23 mouse cellular contexts compared by ENCODE assay signal in genomic region chr5:66586236-66586745, GRCm38 (mm10). TPM values are rescaled to one million over a fixed set of nuclear protein-coding genes. Genes with fewer than 3 reads are reported as not detected.
A peak's percentile ranks its signal among the peaks of the same experiment; 100 is the strongest.
DNase-seq lines count a peak whose midpoint lies in the region; ATAC-seq and TF ChIP-seq lines count a peak whose summit lies in the region.
"Had no signal": no experiment of that assay in that cellular context is flagged by ENCODE, and none has a peak within 500 bp of the region (broad histone marks: within the 10 kb centered on the region; RNA-seq: fewer than 3 reads in every experiment).

No protein-coding gene starts in this region.

- H3K9ac ChIP-seq in heart, adult 2 months (ENCODE audit: low read depth, low read length): no peak overlapping the region
- H3K9ac ChIP-seq in kidney, embryonic 16.5 days (replicated peaks; ENCODE audit: low read length): no peak overlapping the region
- H3K9ac ChIP-seq in embryonic facial prominence, embryonic 15.5 days: no peak overlapping the region
- H3K9ac ChIP-seq: forebrain, embryonic 12.5 days; intestine, embryonic 15.5 days; limb, embryonic 13.5 days; liver, embryonic 12.5 days had no signal

- H3K79me2 ChIP-seq in heart, adult 2 months (replicated peaks; ENCODE audit: control insufficient read depth, insufficient read depth, low read length): peaks cover 14% of the 10 kb centered on the region

- no peak overlapping the region for H3K4me2 ChIP-seq in kidney, embryonic 16.5 days (replicated peaks; ENCODE audit: low read depth, low read length)
- H3K4me2 ChIP-seq in embryonic facial prominence, embryonic 15.5 days (replicated peaks): no peak overlapping the region
- H3K4me2 ChIP-seq: forebrain, embryonic 12.5 days; intestine, embryonic 15.5 days; limb, embryonic 13.5 days; liver, embryonic 12.5 days had no signal

- peaks cover 2% of the 10 kb centered on the region; the same call in 1 of the 2 replicates for H3K9me3 ChIP-seq in kidney, embryonic 16.5 days (ENCODE audit: low read length)
- no peaks in the 10 kb centered on the region for H3K9me3 ChIP-seq in embryonic facial prominence, embryonic 15.5 days (replicated peaks)
- H3K9me3 ChIP-seq: forebrain, embryonic 12.5 days; intestine, embryonic 15.5 days had no signal

- WGBS in heart, adult 2 months: 51% methylated on average over 6 of the region's 6 CpGs
- 51% methylated on average over 6 of the region's 6 CpGs for WGBS in kidney, adult 2 months
- 70% methylated on average over 6 of the region's 6 CpGs for WGBS in kidney, embryonic 16.5 days
- WGBS in embryonic facial prominence, embryonic 15.5 days: 42% methylated on average over 6 of the region's 6 CpGs

- H3K27ac ChIP-seq in heart, adult 2 months: peak overlapping the region; percentile 16; the same call in 1 of the 2 replicates
- no peak overlapping the region for H3K27ac ChIP-seq in kidney, adult 2 months (ENCODE audit: insufficient read depth, low read depth, low read length)
- no peak overlapping the region for H3K27ac ChIP-seq in kidney, embryonic 16.5 days (ENCODE audit: low read length)
- H3K27ac ChIP-seq in embryonic facial prominence, embryonic 15.5 days (replicated peaks): 0 out of 2 replicates have a peak overlapping the region, but pooled peaks have one; percentile 24
- H3K27ac ChIP-seq: forebrain, embryonic 12.5 days; intestine, embryonic 15.5 days; layer of hippocampus, adult 2 months; limb, embryonic 13.5 days; liver, embryonic 12.5 days; stomach, postnatal 0 days had no signal

- TF ChIP-seq CTCF in heart, adult 2 months (IDR thresholded peaks at IDR 0.05): no peak
- no peak for TF ChIP-seq CTCF in kidney, adult 2 months (conservative IDR thresholded peaks at IDR 0.05; ENCODE audit: insufficient read depth, insufficient read length, low read depth, low read length)

- H3K4me3 ChIP-seq in heart, adult 2 months: no peak overlapping the region
- no peak overlapping the region for H3K4me3 ChIP-seq in kidney, adult 2 months (ENCODE audit: insufficient read depth, low read depth, low read length)
- H3K4me3 ChIP-seq in kidney, embryonic 16.5 days (ENCODE audit: low read length): no peak overlapping the region
- H3K4me3 ChIP-seq in embryonic facial prominence, embryonic 15.5 days (replicated peaks): no peak overlapping the region
- H3K4me3 ChIP-seq: forebrain, embryonic 12.5 days; intestine, embryonic 15.5 days; layer of hippocampus, adult 2 months; limb, embryonic 13.5 days; liver, embryonic 12.5 days had no signal

- H3K27me3 ChIP-seq in heart, adult 2 months (ENCODE audit: control insufficient read depth, insufficient read depth, low read length): no peaks in the 10 kb centered on the region
- H3K27me3 ChIP-seq in kidney, adult 2 months (replicated peaks; ENCODE audit: control insufficient read depth, insufficient read depth, low read length): no peaks in the 10 kb centered on the region
- no peaks in the 10 kb centered on the region for H3K27me3 ChIP-seq in kidney, embryonic 16.5 days (ENCODE audit: insufficient read depth, low read length)
- no peaks in the 10 kb centered on the region for H3K27me3 ChIP-seq in embryonic facial prominence, embryonic 15.5 days
- H3K27me3 ChIP-seq: forebrain, embryonic 12.5 days; intestine, embryonic 15.5 days; limb, embryonic 13.5 days; liver, embryonic 12.5 days had no signal

- no peak for TF ChIP-seq EP300 in heart, adult 2 months (IDR thresholded peaks at IDR 0.05; ENCODE audit: insufficient read depth, low read depth, low read length)

- intact Hi-C loops in heart, adult 2 months (cut with DNase I): no loop called here

- TF ChIP-seq POLR2A in heart, adult 2 months (IDR thresholded peaks at IDR 0.05; ENCODE audit: insufficient read depth, low read depth, low read length): no peak
- TF ChIP-seq POLR2A in kidney, adult 2 months (IDR thresholded peaks at IDR 0.05; ENCODE audit: low read depth, low read length): no peak

- no peak for DNase-seq in heart, adult 2 months
- DNase-seq in heart, adult 9 months (ENCODE audit: low spot score in 2 of 2): no peak
- peak; percentile 27 for DNase-seq in kidney, adult 2 months
- peak; percentile 52 for DNase-seq in Muller cell, postnatal 12 days (ENCODE audit: inconsistent ontology term)
- DNase-seq in frontal cortex, adult 2 months (ENCODE audit: extremely low spot score in 1 of 2, low spot score in 1 of 2): no peak
- DNase-seq: adrenal gland, postnatal 36 days; cerebellum, adult 9-10 months; gastrocnemius, postnatal 25 days; heart, adult 18-20 months; heart, postnatal 4 days; kidney, adult 9 months; kidney, postnatal 25 days; lung, adult 18-20 months; lung, postnatal 10 days; right cerebral cortex, postnatal 14 days had no signal

- peaks cover 15% of the 10 kb centered on the region for H3K4me1 ChIP-seq in heart, adult 2 months (ENCODE audit: control insufficient read depth, insufficient read depth, low read length)
- peaks cover 28% of the 10 kb centered on the region for H3K4me1 ChIP-seq in kidney, adult 2 months (ENCODE audit: control insufficient read depth, insufficient read depth, low read length)
- peaks cover 27% of the 10 kb centered on the region for H3K4me1 ChIP-seq in kidney, embryonic 16.5 days (ENCODE audit: insufficient read depth, low read length)
- peaks cover 24% of the 10 kb centered on the region for H3K4me1 ChIP-seq in embryonic facial prominence, embryonic 15.5 days
- H3K4me1 ChIP-seq: forebrain, embryonic 12.5 days; intestine, embryonic 15.5 days; liver, embryonic 12.5 days had no signal

- no peak for ATAC-seq in kidney, embryonic 16.5 days (ENCODE audit: low FRiP score, low TSS enrichment)
- no peak for ATAC-seq in embryonic facial prominence, embryonic 15.5 days (ENCODE audit: insufficient number of reproducible peaks, low FRiP score, low TSS enrichment, low read depth)
- ATAC-seq: intestine, embryonic 15.5 days; liver, embryonic 12.5 days had no signal

- H3K36me3 ChIP-seq in heart, adult 2 months (ENCODE audit: control insufficient read depth, insufficient read depth, low read length): peaks cover 4% of the 10 kb centered on the region; the same call in 1 of the 2 replicates
- H3K36me3 ChIP-seq in kidney, adult 2 months (ENCODE audit: control insufficient read depth, insufficient read depth, low read length): no peaks in the 10 kb centered on the region
- H3K36me3 ChIP-seq in kidney, embryonic 16.5 days (ENCODE audit: insufficient read depth, low read length): no peaks in the 10 kb centered on the region
- H3K36me3 ChIP-seq in embryonic facial prominence, embryonic 15.5 days: 0 out of 2 replicates have a peak, but pooled peaks cover 5% of the 10 kb centered on the region
- H3K36me3 ChIP-seq: forebrain, embryonic 12.5 days; intestine, embryonic 15.5 days; liver, embryonic 12.5 days had no signal

RNA-seq across cellular contexts. Expression of gene Apbb2, which starts 32.3 kb away (rescaled TPM):
- 10 to 100 TPM; 39.9 to 40.0 TPM for total RNA-seq in heart, adult 2 months (2021)
- 26.7 and 32.4 TPM in 2 replicates for polyA plus RNA-seq in heart, adult 2 months (2012; rRNA removed)
- polyA plus RNA-seq in kidney, adult 2 months (2012; rRNA removed): 21.4 and 27.7 TPM in 2 replicates
- polyA plus RNA-seq in kidney, embryonic 16.5 days (2015; fragmentation: Nextera tagmentation; extraction: Ambion mirVana): 62.4 and 71.5 TPM in 2 replicates
- polyA plus RNA-seq in embryonic facial prominence, embryonic 15.5 days (2015; fragmentation: Nextera tagmentation; extraction: Ambion mirVana): 43.6 and 54.7 TPM in 2 replicates
- polyA plus RNA-seq in frontal cortex, adult 2 months (2012; rRNA removed): 20.8 and 22.9 TPM in 2 replicates

Comparison
In these comparisons a context has a peak if more than half of its experiments do, and no peak if none do; other contexts are left out.
1. DNase-seq: peak in kidney, adult 2 months (single experiment) and Muller cell, postnatal 12 days (single experiment); none in heart, adult 2 months (0 of 2), heart, adult 9 months (0 of 2) and frontal cortex, adult 2 months (0 of 2).
2. H3K27ac ChIP-seq: peak in heart, adult 2 months (single experiment) and embryonic facial prominence, embryonic 15.5 days (single experiment); none in kidney, adult 2 months (single experiment) and kidney, embryonic 16.5 days (single experiment).